Mouse (Mus musculus) erythroblast, embryonic 14.5 days (primary cell): ENCODE measurements at regions not wholly inside any gene's neighbourhood (a gene's known extent, or its start where the extent isn't known, plus 50 kb on each side); places are given as distances from the start of the nearest gene placed in this dataset.

ENCODE experiments used
- GATA1 ChIP-seq: IDR thresholded peaks from 2 replicates; pipeline ENCODE4 v1.6.1; 2012; ENCODE audit warnings: low read length, inconsistent platforms, mixed read lengths
- TAL1 ChIP-seq: IDR thresholded peaks from 3 replicates; pipeline ENCODE4 v1.6.1; 2012; ENCODE audit warnings: low read length, inconsistent platforms, mixed read lengths

DNA sequence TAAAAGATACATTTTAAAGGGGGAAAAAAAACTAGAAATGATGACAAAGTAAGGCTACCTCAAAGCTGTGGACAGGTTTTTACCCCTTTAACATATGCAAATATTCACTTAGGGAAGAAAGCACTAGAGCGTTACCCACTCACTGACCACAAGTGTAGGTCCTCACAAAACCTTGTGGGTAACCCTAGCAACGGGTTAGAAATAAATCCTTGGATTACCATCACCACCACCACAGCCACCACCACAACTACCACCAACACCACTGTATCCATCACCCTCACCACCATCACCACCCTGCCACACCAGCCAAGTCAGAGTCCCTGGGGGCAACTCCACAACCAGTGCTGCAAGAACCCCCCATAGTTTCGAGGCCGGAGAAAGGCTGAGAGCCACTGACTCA, 91.4 kb upstream of the Nabp1 start:
- no peak for TF ChIP-seq GATA1
- no peak for TF ChIP-seq TAL1
